Mouse (Mus musculus): Measurements from ENCODE around the gene Morc2a. TPM values are rescaled to one million over a fixed set of nuclear protein-coding genes. Genes with fewer than 3 reads are reported as not detected.

The Morc2a gene
- polyA plus RNA-seq (2017; shearing (Covaris generic)): 34.5 TPM

DNA sequence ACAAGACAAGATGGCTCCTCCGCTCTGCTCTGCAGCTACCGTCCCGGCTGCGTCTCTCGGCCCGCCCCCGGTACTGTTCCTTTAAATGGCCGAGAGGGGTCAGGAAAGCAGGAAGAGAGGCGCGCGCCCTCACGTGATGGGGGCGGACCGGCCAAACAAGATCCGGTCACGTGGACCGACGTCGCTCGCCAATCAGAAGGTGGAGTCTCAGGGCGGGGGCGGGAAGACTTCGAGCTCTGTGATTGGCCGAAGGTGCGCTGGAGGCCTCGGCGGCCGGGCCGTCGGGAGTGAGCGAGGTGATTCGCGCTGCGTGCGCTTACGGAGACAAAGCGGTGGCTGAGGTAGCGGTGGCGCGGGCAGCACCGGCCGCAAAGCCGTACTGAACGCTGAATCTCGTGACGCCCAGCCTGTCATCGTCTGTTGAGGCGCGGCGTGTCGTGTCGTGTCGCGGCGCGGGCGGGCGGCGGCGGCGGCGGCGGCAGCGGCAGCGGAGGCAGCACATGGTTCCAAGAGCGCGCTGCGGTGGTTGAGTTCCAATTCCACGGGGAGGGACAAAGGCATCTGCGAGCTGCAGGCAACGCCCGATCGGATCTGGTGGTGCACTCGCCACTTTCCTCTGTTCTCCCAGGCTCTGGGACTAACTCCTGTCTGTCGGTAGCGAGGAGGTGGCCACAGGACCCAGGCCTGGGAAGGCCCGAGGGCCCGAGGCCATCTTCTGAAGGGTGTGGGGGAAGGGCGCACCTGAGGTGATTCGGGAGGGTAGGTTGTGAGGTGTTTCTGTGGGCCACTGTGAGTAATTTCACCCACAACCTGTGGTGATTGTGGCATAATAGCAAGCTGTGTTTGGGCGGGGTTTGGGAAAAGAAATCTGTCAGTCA, at the start of gene Morc2a:
Gene Morc2a, plus strand, starts transcription at position 228 of the 878 bp plus-strand sequence.

Other genes starting within 250 kb of the Morc2a start
- gene Limk2, start 240.0 kb upstream of the Morc2a start, polyA plus RNA-seq (2017; shearing (Covaris generic)): 44.7 TPM
- gene Rnf185, start 196.8 kb upstream of the Morc2a start, polyA plus RNA-seq (2017; shearing (Covaris generic)): 27.0 TPM
- 0.24 TPM for gene Pla2g3, start 160.9 kb upstream of the Morc2a start, polyA plus RNA-seq (2017; shearing (Covaris generic))
- gene Inpp5j, start 144.4 kb upstream of the Morc2a start, polyA plus RNA-seq (2017; shearing (Covaris generic)): 0.22 TPM
- gene Selenom, start 134.5 kb upstream of the Morc2a start, polyA plus RNA-seq (2017; shearing (Covaris generic)): 2.8 TPM
- gene Smtn, start 108.6 kb upstream of the Morc2a start, polyA plus RNA-seq (2017; shearing (Covaris generic)): 0.50 TPM
- not detected for gene Osbp2, start 214.7 kb downstream of the Morc2a start, polyA plus RNA-seq (2017; shearing (Covaris generic))
- gene 4921536K21Rik, start 245.9 kb downstream of the Morc2a start, polyA plus RNA-seq (2017; shearing (Covaris generic)): not detected
- gene Dusp18, start 246.0 kb downstream of the Morc2a start, polyA plus RNA-seq (2017; shearing (Covaris generic)): 1.1 TPM